Mouse (Mus musculus) lung, postnatal 25 days (tissue): ENCODE data around the gene Arnt2.

ENCODE experiments used
- DNase-seq: peaks from one replicate; pipeline ENCODE4 v3.0.0; 2022; ENCODE audit warnings: low spot score

The Arnt2 gene

DNA sequence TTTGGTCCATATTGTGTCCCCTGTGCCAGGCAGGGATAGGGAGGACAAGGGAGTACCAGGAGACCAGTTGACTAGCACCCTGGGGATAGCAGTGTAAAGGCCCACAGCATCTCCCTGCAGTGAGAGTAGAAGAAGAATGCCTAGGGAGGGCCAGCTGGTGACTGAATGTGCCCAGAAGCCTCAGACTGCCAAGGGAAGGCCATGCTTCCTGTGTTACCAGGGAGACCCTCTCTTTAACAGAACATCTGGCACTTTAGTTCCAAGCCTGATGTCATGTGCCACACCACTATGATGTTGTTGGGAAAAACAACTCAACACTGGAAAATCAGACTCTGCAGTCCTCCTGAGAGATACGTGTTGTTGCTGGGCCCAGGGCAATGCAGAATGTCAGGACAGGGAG, 12.7 kb downstream of the Arnt2 start:
- no peak for DNase-seq

DNA sequence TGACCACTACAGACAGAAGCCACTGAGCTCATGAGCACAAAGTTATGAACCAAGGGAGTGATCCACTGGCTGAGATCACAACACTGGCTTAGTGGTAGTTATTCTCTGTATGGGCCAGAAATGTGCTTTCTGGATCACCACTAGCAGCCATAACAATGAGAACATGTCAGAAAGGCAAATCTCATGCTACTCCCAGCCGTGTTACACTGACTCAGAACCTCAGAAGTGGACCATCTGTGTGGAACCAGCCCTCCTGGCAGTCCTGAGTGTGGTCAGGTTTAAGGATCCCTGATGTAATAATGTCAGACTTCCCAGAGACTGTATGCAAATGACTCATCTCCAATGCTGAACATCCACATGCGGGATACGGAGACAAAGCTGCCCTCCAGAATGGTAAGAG, 13.4 kb downstream of the Arnt2 start:
- DNase-seq = no peak

DNA sequence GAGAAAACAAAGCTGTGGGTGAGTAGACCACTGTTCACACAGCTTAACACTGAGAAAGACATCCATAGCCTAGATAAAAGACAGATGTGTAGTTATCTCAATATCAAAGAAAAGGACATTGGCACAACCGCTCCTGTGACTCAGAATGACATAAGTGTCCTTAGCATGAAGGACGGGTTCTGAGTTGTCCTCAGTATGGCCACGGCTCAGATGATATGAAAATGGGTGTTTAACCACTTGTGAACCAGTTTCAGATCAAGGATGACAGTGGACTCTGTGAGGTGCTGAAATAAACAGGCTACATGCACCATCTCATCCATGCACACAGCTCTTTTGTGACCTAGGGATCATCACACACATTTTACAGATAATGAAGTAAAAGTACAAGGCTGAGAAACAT, 22.1 kb downstream of the Arnt2 start:
- no peak for DNase-seq

- DNase-seq = no peak
These were observed 23.5 kb downstream of the Arnt2 start for GRCm38 (mm10) chr7:84386472-84386871.

DNA sequence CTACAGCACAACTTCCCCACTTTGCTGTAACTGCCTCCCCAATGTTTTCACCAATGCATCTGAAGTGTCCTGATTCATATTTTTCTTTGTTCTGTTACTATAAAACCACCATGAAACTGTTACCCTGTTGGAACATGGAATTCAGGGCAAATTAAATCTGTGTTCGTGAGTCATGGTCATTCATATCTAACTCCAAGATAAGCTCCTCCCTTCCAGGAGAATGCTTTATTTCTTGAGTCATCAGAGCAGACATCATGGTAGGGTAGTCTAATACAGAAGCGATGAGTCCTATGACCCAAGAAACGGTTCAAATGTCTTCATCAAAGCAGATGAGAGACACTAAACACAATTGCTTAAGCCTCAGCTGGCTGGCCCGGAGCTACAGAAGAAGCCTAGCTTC, 25.2 kb downstream of the Arnt2 start:
- no peak for DNase-seq

DNA sequence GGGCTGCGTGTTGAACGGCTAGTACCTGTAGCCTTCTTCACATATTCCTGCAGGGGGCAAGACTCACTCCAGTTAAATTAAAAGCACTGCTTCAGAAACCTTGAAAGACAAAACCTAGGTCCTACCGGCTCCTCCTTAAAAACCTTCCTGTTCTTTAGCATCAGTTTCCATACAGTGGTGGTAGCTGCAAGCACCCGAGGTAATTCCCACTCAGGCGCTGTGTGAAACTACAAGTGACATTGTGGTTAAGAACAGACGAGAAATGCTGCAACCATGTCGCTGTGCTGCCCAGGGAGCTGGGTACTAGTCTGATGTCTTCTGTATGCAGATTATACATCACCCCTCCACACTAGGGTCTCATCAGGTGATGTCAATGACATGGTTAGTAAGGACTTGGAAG, 25.9 kb downstream of the Arnt2 start:
- no peak for DNase-seq

DNA sequence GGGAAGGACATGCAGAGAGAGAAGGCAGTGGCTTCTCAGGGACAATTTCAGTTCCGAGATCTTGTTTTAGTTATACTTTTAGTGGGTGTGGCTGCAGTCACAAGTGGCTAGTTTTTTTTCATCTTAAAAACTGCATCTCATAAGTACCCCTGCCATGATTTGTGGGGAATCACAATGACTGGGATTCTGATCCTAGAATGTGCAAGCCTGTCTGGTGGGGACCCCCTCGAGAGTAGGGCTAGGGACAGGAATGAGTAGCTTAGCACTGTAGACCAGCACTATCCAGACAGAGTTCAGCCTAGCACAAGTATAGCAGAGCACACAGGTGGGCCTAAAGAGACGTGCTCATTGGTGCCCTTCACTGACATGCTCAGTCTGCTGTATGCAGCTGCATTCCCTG, 27.6 kb downstream of the Arnt2 start:
- DNase-seq = no peak

GRCm38 (mm10) chr7:84380810-84381209, 29.2 kb downstream of the Arnt2 start:
- no peak for DNase-seq

DNA sequence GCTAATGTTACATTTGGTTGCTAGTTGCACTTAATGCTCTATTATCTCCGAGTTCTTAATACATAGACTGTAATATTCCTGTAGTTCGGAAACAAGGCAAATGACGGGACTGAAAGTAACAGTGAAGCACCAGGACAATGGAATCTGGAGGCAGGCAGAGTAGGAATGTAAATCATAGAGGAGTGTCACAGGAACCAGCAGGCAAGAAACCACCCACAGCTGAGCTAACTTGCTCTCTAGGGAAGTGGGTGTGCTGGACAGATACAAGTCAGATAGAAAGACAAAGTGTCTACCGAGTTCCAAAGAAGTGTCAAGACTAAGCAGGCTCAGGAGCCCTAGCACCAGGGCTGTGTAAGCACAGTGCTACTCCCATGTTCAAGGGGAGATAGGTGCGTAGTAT, 32.6 kb downstream of the Arnt2 start:
- DNase-seq = no peak

GRCm38 (mm10) chr7:84373691-84374090, 36.3 kb downstream of the Arnt2 start:
- DNase-seq = no peak

GRCm38 (mm10) chr7:84372871-84373270, 37.1 kb downstream of the Arnt2 start:
- DNase-seq = no peak

- DNase-seq = no peak
These were observed 37.7 kb downstream of the Arnt2 start for GRCm38 (mm10) chr7:84372280-84372679.

GRCm38 (mm10) chr7:84370911-84371592, 38.9 kb downstream of the Arnt2 start:
- no peak for DNase-seq

- no peak for DNase-seq
These were observed 43.7 kb downstream of the Arnt2 start for GRCm38 (mm10) chr7:84366251-84366650.

DNA sequence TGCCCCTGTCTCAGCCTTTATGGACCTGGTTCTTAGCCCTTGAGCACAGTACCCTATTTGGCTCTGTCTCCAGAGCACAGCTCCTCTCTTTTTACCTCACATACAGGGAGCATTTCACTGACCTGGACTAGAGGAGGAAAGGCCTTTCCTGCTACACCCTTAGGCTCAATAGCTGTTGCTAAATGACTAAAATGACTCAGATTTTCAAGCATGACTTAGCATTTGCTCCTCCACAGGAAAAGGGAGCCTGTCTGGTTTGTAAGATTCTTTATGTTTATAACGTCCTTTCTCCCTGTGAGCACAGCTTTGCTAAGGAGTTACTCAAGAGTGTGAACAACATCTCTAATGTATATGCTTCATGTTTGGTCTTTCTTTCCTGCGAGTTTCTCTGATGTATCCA, 47.3 kb downstream of the Arnt2 start:
- DNase-seq = no peak

DNA sequence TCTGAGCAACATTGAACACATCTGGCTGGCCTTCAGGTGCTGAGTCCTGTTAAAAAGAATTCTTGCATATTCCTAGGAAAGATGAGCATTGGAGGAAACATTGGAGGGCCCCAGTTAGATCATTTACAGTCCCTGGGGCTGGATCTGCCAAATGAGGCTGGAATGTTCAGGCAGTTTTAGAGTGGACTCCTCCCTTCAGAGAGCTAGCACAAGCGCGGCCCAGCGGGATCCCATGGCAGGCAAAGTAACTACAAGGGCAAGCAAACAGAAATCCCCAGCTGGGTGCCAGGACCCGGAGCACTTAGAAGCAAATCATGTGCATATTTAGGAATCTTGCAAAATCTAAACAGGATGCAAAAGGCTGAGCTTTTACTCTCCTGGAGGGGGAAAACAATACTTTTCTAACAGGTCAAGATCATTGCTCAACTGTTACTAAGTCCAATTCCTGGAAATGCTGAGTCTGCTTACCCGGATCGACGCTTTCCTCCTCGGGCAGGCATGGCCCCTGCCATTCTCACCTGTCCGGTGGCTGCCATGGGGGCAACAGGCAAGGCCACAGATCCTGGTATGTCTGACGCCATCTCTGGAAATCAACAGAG, 48.8 kb downstream of the Arnt2 start:
- DNase-seq = peak; percentile 29

GRCm38 (mm10) chr7:84358426-84358825, 51.5 kb downstream of the Arnt2 start:
- no peak for DNase-seq

GRCm38 (mm10) chr7:84355619-84356570, 54.1 kb downstream of the Arnt2 start:
- DNase-seq = peak; percentile 54

GRCm38 (mm10) chr7:84354890-84355289, 55.1 kb downstream of the Arnt2 start:
- no peak for DNase-seq

GRCm38 (mm10) chr7:84350529-84350928, 59.4 kb downstream of the Arnt2 start:
- no peak for DNase-seq

DNA sequence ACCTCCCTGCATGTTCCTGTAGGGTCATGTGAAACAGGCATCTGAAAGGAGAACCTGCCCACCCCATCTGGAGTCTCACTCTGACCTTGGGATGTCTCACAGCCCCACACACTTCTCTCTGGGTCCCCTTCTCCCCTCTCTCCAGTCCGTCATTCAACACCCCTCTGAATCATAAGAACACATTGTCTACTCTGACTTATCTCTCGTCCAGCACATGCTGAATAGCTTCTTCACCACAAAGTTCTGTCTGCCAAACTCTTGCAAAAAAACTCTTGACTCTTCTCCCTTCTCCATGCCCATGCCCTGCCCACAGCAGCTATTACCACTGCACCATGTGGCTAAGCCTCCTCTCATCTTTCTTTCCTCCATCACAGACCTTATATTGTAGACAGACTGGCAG, 60.0 kb downstream of the Arnt2 start:
- DNase-seq = no peak

GRCm38 (mm10) chr7:84348145-84348911, 61.6 kb downstream of the Arnt2 start:
- no peak for DNase-seq
